Mouse (Mus musculus) myocyte (in vitro differentiated cells): ENCODE results near the gene Acaa1a.

Experiments
- CEBPB ChIP-seq: IDR thresholded peaks from 2 replicates; pipeline ENCODE4 v1.6.1; 2011; ENCODE audit warnings: mild to moderate bottlenecking, moderate library complexity; ENCODE audit not compliant: poor library complexity, insufficient read depth, severe bottlenecking
- MAX ChIP-seq: IDR thresholded peaks from one replicate; pipeline ENCODE4 v1.6.1; 2011; ENCODE audit warnings: low read depth, mild to moderate bottlenecking, control low read depth
- MYOG ChIP-seq, 3 experiments: IDR thresholded peaks; one replicate each; pipeline ENCODE4 v1.6.1; 2011; ENCODE audit warnings: control low read depth in 2 of 3, low read depth in 2 of 3, mild to moderate bottlenecking in 2 of 3; ENCODE audit not compliant: insufficient read length in 2 of 3, control insufficient read depth in 1 of 3, insufficient read depth in 1 of 3
- POLR2A ChIP-seq: IDR thresholded peaks from one replicate; pipeline ENCODE4 v1.6.1; 2011; ENCODE audit warnings: low read depth, mild to moderate bottlenecking, control low read depth, moderate library complexity; ENCODE audit not compliant: insufficient read length
- POLR2AphosphoS2 ChIP-seq: IDR thresholded peaks from one replicate; pipeline ENCODE4 v1.6.1; 2011; ENCODE audit warnings: low read depth, control low read depth; ENCODE audit not compliant: insufficient read length
- REST ChIP-seq: IDR thresholded peaks from one replicate; pipeline ENCODE4 v1.6.1; 2011; ENCODE audit warnings: mild to moderate bottlenecking, control low read depth, moderate library complexity; ENCODE audit not compliant: insufficient read depth, insufficient read length
- TCF12 ChIP-seq: IDR thresholded peaks from one replicate; pipeline ENCODE4 v1.6.1; 2011; ENCODE audit warnings: mild to moderate bottlenecking, control low read depth; ENCODE audit not compliant: poor library complexity, insufficient read depth, severe bottlenecking
- TCF3 ChIP-seq: IDR thresholded peaks from one replicate; pipeline ENCODE4 v1.6.1; 2011; ENCODE audit warnings: low read depth, control low read depth; ENCODE audit not compliant: insufficient read length

DNA sequence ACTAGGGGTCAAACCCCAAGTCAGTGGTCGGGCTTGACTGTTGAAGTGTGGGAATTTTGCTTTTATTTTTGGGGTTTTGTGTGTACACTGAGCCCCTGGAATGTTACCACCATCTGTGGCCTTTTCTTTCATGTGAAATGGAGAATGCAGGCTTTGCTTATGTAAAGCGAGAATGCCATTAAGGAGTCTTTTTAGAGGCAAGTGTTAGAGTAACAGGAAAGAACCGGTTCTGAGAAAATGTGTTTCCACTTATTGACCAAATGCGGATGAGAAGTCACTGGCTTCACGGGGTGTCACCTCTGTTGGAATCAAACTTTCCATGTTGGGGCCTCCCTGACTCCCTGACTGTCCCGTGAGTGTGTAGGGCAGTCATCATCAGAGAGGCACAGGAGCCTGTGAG is 36.1 kb downstream of the Acaa1a start:
- TF ChIP-seq POLR2A, result no peak
- no peak for TF ChIP-seq TCF12
- TF ChIP-seq MYOG (IDR thresholded peaks at IDR 0.05; ENCODE audit: control insufficient read depth in 1 of 3, insufficient read depth in 1 of 3, insufficient read length in 2 of 3, low read depth in 2 of 3), result no peak
- TF ChIP-seq CEBPB, result no peak
- no peak for TF ChIP-seq POLR2AphosphoS2
- no peak for TF ChIP-seq MAX
- TF ChIP-seq TCF3, result no peak
- TF ChIP-seq REST, result no peak
